Mouse (Mus musculus): ENCODE measurements around the gene Ptpn23.
"Not testable (repeated sequence)": the region's sequence is repeated elsewhere in the genome, so short reads cannot be mapped to it uniquely, and the experiment has no call there.

Ptpn23 gene

GRCm38 (mm10) chr9:110380662-110381061 is 27.4 kb downstream of the Ptpn23 start:
- DNase-seq: no peak

DNA sequence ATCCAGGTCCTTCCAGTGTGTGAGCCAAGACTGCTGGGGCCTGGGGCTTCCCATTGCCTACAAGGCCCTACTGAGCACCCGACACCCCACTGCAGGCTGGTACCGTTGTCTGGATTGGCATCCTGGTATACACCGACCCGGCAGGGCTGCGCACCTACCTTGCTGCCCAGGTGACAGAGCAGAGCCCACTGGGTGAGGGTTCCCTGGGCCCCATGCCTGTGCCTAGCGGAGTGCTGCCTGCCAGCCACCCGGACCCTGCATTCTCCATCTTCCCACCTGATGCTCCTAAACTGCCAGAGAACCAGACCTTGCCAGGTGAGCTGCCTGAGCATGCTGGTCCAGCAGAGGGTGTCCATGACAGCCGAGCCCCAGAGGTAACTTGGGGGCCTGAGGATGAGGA is 28.7 kb downstream of the Ptpn23 start:
- no peak for DNase-seq

DNA sequence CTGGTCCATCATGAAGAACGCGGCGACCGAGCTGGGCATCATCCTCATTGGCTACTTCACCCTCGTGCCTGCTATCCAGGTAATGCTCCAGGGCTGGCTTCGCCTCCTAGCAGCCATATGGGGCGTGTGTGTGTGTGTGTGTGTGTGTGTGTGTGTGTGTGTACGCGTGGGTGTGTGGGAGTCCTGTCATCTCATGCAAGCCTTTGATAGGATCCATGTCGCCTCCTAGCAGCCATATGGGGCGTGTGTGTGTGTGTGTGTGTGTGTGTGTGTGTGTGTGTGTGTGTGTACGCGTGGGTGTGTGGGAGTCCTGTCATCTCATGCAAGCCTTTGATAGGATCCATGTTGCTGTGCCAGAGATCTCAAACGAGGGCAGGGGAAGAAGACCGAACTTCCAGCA is 30.4 kb downstream of the Ptpn23 start:
- DNase-seq: not testable (repeated sequence)

GRCm38 (mm10) chr9:110375668-110376067 is 32.3 kb downstream of the Ptpn23 start:
- no peak for DNase-seq

- no peak for DNase-seq
Measured at GRCm38 (mm10) chr9:110373871-110374270, 34.1 kb downstream of the Ptpn23 start.

DNA sequence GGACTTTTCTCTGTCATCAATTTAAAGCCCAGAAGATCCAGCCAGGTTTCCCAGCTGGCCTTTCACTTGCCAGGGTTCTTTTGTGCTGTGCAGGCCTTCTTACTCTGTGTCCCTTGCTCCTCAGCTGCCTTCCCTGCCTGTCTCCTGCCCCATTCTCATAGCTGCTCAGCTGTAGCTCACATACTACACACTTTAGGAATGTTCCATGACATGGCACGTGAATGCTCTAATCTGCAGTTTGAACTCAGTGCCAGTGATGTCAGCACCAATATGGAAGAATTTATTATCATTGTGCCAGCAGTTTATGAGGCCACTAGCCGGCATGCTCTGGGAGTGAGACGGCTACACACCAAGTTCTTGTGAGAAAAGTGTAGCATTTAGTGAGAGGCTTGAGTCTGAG is 38.2 kb downstream of the Ptpn23 start:
- DNase-seq: no peak

- no peak for DNase-seq
Measured at GRCm38 (mm10) chr9:110366746-110367145, 41.3 kb downstream of the Ptpn23 start.

GRCm38 (mm10) chr9:110362337-110362736 is 45.7 kb downstream of the Ptpn23 start:
- DNase-seq: no peak

GRCm38 (mm10) chr9:110361299-110361698 is 46.7 kb downstream of the Ptpn23 start:
- no peak for DNase-seq

GRCm38 (mm10) chr9:110358341-110358740 is 49.7 kb downstream of the Ptpn23 start:
- DNase-seq: no peak

GRCm38 (mm10) chr9:110351932-110352632 is 55.9 kb downstream of the Ptpn23 start:
- DNase-seq: no peak

- DNase-seq: no peak
Measured at GRCm38 (mm10) chr9:110351350-110351749, 56.7 kb downstream of the Ptpn23 start.

DNA sequence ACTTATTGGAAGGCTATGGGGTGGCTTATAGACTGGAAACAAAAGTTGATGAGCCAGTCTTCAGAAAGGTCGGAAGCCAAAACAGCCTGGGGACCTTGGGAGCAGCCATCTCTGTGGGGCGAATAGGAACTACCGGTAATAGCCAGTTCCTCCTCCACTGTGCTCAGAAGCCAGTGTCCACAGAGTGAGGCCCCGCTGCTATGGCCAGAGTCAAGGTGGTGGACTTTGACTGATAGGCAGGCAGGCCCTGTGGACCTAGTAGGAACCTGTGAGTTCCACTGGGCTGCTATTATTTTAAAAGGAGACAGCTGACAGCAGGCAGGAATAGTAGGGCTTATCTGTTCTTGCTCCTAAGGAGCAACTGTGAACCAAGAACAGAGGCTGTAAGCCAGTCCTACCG is 57.4 kb downstream of the Ptpn23 start:
- DNase-seq: no peak

- DNase-seq: no peak
Measured at GRCm38 (mm10) chr9:110350188-110350587, 57.8 kb downstream of the Ptpn23 start.

DNA sequence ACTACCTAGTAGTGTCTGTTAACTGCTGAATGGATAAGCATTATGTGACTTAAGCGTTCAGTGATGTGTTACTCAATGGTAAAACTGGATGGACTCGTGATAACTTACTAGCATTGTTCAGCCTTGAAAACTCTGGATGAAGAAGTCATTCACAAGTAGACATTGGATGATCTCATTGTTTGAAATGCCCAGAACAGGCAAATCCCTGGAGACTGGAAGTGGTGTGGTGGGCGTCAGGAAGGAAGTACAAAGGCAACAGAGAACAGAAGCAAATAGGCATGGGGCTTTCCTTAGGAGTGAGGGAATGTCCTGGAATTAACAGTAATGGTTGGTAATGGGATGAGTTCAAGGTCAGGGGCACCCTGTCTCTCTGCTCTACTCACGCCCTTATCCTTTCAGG is 59.1 kb downstream of the Ptpn23 start:
- DNase-seq: no peak

DNA sequence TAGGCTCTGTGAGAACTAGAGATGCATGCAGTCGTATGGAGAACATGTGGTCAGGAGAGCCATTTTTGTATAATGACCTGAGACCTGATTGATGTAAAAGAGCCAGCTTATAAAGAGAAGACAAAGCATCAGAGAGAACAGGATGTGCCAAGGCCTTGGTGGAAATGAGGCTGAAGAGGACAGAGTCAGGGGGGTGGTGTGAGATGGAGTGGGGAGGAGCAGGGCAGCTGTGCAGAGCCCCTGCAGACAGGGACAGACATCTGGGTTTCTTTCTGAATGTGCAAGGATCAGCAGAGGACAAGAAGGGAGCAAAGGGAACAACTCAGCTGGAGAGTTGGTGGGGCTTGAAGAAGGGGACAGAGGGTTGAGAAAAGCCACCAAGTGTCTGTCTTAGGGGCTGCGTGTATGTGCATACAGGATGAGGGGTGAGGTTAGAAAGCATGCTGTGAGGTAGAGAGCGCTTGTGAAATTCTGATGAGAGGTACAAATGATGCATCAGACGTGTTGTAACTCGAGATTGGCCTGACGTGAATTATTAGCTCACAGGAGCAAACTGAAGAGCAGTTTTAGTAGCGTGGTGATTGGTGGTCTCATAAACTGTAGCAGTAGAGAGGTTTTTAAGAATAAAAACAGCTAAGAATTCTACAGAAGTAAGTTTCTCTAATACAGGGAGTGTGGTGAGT is 62.8 kb downstream of the Ptpn23 start:
- DNase-seq: no peak

DNA sequence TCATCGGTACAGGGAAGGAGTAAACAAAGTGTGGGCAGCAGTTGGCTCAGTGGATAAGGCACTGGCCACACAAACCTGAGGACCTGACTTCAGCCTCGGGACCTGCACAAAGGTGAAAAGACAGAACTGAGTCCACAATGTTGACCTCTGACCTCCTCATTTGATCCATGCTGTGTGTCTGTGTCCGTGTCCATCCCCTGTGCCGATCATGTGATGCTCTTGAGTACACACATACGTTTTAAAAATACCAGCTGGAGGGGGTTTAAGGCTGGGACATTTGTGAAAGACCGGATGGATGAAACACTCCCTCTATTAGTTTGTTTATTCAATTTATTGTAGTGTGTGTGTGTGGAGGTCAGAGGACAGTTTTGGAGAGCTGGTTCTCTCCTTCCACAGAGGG is 64.2 kb downstream of the Ptpn23 start:
- DNase-seq: no peak

GRCm38 (mm10) chr9:110342008-110342407 is 66.0 kb downstream of the Ptpn23 start:
- DNase-seq: no peak

GRCm38 (mm10) chr9:110340037-110340750 is 67.8 kb downstream of the Ptpn23 start:
- DNase-seq: no peak
